Mouse (Mus musculus) erythroid progenitor cell, adult 5-6 weeks (primary cell): ENCODE results near the gene Galk2. TPM values are rescaled to one million over a fixed set of nuclear protein-coding genes. Genes with fewer than 3 reads are reported as not detected.
A peak's percentile ranks its signal among the peaks of the same experiment; 100 is the strongest.

Experiments used
- ATAC-seq: replicated peaks from 2 replicates; pipeline ENCODE4 v1.8.0; 2016; ENCODE audit warnings: moderate number of reproducible peaks, mild to moderate bottlenecking, moderate TSS enrichment, inconsistent platforms; ENCODE audit not compliant: poor library complexity, low FRiP score, severe bottlenecking
- total RNA-seq, 2 experiments: library from RNA; stranded (forward) in 1 of 2; stranded (reverse) in 1 of 2; fragments of 150-400 nt in 1 of 2; fragments of 186-747, 209-891 nt in 1 of 2; gene quantifications; 2 replicates each; pipeline versions ENCODE4 v1.2.3 to v1.2.4; 2015 to 2017; ENCODE audit warnings: low replicate concordance in 2 of 2

Gene Galk2
- total RNA-seq, 2 experiments from 2014 or later = 5.0 to 17.5 TPM

DNA sequence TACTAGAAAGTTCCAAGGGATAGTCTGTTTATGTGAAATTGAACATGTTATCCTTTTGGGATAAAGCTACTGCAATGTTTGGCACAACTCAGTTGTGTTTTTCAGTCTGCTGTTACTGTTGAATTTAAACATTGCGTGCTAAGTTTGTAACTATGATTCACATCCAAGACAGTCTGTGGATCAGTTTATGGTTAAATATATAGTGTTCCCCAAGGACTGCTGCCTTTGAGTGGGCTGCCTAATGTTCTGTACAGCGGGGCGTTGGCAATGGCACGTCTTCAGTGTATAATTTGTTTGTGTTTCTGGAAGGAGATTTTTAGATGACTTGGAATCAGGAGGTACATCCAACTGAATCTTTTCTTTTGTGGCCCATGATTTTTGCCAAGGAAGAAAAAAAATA is 36.2 kb downstream of the Galk2 start:
- no peak for ATAC-seq

DNA sequence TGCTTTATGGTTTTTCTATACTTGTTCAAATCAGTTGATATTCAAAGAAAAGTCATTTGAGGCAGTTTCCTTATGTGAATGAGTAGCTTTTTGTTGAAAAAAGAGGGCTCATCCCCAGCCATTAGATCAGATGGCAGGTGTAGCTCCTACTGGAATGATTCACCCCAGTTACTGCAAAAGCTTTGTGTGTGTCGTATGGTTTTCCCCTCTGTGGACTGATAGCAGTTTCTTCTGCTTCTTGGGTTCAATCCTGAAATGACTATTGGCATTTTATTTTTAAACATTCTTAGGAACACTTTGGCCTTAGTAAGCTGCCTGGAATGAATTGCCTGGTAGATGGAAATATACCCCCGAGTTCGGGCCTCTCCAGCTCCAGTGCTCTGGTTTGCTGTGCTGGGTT is 37.4 kb downstream of the Galk2 start:
- ATAC-seq = no peak

DNA sequence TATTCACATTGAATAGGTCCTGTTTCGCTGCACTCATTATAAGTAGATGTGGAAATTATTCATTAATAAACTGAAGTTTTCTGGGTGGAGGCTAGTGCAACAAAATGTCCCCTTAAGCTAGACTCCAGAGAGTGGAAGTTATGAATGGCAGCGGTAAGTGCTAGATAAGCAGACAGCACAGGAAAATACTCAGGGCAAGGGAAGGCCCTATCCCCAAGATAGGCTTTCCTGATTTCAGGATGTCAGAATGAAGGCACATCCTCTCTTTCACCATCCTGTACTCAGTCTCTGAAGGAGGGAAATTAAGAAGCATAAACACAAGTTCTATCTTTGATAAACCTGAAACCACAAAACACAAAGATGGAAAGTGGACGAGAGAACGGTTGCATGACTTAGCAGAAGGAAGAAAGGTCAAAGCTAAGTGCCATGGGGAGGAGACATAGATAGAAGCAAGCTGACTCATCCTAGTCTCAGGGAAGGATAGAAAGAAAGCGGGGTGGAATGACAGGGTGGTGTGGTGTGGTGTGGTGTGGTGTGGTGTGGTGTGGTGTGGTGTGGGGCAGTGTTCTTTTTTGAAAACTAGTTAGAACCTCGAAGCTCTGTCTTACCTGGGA is 42.0 kb downstream of the Galk2 start:
- peak; percentile 97 for ATAC-seq

DNA sequence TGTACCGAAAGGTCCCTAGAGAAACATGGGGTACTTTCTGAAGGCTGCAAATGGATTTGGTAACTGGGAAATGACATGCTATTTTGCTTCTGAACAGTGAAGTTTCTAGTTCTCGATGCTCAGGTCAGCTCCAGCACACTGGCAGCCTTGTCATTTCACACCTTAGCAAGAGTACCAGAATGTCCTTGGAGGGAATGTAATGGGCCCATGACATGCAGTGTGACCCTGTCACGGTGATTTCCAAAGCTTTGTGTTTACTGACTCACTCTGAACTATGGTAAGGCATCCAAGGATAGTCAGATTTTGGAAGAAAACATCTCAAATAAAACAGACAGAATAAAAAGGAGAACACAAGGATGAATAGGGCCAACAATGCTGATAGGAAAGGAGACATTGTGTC is 42.5 kb downstream of the Galk2 start:
- peak; percentile 32 for ATAC-seq

DNA sequence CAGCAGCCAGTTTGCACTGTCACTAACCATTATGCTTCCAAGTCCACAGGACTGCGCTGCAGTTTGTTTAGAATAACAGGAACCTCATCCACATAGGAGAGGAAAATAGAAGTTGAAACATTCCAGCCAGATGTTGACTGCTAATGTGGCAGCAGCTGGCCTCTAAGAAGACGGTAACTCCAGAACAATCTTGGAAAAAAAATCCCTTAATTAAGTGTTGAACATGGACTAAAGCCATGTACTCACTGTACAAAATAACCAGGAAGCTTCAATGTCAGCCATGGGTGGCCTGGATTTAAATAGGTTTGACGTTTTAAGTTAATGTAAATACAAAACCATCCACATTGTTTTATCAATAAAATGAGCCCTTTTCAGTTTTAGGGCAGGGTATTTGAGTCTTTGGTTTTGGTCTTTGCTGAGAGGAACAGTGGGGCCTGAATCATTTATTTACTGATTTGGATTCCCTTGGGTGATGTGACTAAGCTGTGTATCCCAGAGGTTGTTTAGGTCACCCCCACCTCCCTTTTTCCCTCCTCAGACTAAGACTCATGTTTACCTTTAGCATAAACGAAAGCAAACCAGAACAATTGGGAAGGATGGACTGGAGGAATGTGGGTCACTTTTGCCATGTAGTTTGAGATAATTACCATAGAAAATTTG is 47.6 kb downstream of the Galk2 start:
- ATAC-seq = no peak

DNA sequence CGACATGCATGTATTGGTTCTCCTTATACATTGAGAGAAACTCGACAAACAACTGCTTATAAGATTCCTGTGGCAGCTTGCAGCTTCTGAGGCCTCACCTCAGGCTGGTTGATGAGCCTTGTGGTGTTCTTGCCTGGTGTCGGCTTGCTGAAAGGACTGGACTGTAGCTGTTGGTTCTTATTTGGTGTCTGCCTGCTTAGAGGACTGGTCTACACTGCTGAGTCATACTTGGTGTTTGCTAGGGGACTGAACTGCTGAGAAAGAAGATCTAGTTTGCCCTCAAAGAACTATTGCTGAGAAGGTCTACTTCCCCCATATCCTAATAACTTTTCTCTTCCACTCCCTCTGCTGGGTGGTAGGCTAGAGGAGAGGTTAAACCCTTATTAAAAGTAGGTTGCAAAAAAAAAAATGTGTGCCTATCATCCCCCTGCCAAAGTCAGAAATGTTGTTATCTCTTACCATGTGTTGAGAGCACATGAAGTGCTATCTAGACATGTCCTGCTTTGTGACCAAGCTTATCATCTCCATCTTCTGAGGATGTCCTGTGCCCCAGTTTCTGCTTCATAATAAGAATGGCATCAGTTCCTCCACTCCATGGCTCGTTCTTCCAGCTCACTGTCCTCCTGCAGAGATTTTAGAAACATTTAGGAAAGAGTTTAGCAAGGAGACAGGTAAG is 48.8 kb downstream of the Galk2 start:
- no peak; the same call in 1 of the 2 replicates for ATAC-seq

DNA sequence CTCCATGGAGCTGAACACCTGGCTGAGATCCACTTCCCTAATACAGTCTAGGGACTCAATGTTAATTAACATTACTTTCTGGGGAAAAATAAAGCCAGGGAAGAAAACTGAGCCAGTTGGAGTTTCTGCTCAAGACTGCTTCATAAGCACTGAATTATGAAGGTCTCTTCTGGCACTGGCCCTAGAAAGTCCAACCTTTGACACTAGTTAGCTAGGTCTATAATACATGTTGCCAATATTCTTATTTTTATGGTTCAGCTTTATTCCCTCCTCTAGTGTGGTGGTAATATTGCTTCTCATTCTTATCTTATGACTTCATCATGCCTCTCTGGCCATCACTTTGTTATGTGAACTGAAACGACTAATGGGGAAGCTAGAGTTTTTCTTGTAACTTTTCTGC is 55.3 kb downstream of the Galk2 start:
- no peak for ATAC-seq

DNA sequence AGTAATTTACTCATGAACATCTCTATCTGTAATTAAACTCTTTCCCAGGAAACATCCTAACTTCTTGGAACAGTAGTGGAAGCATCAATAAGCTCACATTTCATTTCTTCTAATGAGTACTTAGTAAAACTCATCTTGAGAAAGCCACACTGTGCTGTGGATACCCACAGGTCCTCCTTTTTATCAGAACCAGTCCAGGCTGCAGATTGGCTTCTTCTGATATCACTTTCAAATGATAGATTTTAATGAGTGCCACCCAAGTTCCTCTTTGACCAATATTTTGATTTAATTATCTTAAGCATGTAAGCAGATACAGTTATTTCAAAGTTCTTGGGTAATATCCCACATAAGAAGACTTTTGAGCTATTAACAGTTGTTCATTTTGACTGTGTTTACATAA is 55.8 kb downstream of the Galk2 start:
- no peak for ATAC-seq

DNA sequence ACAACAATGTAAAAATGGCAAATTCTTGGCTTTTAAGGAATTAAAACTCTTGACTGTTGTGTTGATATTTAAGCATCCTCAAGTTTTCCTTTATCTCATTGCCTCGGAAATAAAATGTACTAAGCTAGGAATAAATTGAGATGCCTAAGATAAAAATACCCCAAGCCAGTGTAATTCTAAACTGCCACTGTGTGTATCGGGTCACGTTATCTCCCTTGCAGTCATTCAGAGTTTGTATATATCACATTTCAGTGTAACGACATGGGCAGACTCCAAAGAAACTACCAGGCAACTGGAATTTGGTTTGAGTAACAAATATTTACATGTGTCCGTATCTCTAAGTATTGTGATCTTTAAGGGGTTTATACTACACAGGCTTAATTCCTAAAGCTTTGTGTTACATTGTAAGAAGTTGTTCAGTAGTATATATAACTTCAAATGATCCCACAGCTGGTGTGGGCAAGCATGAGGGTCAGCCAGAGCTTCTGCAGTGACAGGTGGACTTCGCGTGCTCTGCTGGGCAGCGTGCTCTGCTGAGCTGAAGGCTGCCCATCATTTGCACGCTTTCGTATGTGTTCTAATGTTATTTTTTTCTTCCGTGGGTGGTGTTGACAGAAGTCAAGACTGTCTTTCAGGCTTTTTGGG is 57.9 kb downstream of the Galk2 start:
- ATAC-seq = no peak

DNA sequence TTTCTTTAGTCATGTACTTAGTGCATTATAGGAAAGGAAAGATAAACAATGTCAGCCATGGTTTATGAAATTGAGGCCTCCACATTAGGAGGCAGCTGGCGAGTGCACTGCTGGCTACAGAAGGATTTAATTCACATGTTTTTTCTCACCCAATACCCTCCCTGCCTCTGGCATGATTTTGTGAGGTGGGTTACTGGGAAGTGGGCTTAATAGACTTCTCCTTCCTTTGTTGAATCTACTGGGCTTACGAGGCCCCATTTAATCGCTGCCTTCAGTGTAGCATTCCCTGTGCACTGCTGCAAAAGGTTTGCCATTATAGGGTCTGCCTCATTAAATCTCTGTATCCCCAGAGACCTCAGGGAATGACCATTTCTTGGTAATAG is 58.4 kb downstream of the Galk2 start:
- ATAC-seq = no peak

DNA sequence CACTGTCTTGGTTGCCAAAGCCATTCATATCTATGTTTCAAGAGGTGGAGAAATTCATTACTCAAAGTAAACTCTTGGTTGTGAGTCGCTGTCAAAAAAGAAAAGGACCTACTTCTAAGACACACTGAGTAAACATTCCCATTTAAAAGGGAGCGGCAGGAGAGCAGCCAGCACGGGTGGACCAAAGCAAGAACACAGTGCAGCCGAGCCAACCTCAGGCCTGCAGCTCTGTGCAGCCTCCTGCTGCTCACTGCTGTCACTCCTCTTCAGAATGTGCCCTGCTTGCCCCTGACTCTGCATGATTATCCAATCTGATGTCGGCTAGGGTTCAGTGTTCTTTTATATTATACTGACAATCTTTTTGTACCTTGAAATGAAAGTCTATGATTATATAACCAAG is 62.4 kb downstream of the Galk2 start:
- no peak for ATAC-seq

DNA sequence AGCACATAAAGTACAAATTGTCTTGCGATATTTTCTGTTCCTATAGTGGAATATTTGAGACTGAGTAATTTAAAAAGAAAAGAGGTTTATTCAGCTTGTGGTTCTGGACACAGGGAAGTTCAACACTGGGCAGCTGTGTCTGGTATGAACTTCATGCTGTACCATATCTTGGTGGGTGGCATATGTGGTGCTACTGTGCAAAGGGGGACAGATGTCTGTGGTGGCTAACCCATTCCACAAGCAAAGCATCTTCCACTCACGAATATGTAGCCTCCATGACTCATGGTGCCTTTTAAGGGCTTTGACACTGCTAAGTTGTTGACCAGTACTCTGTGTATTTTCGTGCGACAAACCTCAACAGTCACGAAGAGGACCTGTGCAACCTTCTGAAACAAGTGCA is 63.2 kb downstream of the Galk2 start:
- no peak for ATAC-seq

DNA sequence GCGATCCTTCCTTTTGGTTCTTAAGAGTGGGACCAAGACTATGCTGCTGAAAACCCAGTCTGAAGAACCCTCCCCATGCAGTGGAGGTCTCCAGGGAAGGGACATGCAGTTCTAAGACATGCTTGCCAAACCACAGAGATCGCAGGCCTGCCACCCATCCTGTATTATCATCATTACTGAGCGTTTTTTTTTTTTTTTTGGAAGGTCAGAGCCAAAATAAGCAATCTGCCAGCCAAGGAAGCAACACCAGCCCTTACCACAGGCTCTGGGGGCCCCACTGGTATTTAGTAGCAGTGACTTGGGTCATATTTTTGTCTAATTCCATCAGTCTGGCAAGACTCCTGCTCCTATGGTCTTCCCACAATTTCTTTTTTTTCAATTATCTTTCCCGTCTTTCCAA is 64.0 kb downstream of the Galk2 start:
- no peak for ATAC-seq

DNA sequence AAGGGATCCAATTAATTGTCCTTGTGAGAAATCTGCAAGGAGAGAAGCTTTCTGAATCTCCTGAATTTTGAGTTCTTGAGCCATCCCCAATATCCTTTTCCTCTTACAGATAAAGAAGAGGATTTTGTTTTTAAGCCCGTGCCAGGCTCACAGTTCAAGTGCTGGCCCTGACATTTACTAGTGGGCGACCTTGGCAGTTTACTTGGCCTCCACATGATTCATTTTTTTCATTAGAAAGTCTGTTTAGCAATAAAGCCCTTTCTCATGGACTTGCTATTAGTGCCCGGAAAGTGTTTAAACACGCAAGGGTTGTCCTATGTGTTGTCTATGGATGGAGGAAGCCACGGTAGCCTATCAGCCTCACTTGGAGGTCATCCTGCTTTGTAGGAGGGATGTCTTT is 64.4 kb downstream of the Galk2 start:
- no peak for ATAC-seq

DNA sequence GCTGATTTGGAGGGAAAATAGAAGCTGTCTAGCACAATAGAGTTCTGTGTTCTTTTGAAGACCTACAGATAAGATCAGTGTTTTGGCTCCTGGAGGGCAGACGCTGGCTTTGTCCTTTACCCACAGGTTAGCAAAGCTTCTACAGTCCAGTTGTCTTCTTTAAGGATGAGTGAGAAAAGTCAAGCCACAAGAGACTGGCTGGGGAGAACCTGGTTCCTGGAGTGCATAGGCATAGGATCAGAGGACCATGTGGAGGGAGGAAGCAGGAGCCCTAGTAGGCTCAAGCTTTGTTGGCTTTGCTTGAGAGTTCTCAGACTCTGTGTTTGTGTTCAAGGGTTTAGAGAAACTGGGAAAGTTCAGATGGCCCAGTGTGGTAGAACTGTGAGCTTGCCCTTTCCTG is 65.6 kb downstream of the Galk2 start:
- no peak for ATAC-seq

DNA sequence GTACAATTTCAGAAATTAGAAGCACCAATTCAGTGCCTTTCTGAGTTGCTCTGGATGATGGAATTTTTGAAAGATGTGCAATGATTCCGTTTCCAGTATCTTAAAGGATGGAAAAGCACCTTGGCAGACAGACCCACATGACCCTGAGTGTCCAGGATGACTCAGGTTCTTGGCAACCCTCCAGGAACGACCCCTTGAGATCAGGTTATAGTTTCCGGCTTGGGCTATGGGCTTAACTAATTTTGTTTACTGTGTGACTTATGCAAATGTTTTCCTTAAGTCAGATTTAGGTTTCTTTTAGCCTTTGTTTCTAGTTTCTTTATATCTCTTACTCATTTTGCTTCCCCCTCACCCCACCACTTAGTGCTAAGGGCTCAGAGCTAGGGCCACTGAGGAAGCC is 66.2 kb downstream of the Galk2 start:
- ATAC-seq = no peak

DNA sequence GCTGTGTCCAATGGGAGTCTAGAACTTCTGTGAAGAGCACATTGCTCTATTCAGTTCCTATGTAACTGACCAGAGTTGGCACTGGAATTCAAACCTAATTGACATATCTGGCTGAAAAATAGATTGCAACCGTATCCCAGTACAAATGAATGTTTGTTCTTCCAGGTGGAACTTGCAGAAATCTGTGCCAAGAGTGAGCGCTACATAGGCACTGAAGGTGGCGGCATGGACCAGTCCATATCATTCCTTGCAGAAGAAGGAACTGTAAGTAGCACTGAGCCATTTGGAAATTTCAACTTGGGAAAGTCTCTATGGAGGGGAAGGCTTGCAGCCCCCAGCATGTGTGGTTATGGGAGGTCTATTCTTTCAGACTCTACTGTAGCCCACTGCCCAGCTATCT is 70.5 kb downstream of the Galk2 start:
- ATAC-seq = no peak

DNA sequence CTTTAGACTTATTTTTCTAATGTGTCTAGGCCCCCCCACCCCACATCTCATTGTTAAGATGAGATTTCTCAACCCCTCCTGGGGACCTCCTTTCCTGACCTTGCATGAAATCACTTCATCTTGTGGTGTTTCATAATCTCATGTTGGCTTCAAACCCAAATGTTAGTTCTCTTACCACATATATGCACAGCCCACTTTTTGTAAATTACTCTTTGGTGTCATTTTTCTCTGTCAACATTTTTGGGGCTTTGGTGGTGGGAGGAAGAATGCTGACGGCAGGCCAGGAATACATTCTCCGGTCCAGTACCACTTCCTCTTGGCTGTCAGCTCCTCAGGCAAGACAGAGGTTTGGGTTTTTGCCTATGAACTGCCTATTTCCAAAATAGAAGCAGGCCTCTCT is 71.0 kb downstream of the Galk2 start:
- ATAC-seq = no peak

DNA sequence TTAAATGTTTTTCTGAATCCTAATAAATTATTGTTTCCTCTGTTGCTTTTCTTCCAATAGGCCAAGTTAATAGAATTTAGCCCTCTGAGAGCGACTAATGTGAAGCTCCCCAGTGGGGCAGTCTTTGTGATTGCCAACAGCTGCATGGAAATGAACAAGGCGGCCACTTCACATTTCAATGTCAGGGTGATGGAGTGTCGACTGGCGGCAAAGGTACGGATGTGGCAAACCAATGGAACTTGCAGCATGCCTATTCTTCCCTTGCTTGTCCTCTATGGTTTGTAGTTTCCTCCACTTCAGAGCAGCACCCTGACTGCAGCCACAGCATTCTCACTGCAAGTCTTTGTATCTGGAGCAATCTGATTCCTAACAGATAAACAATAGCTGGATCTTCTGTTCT is 72.3 kb downstream of the Galk2 start:
- no peak for ATAC-seq

DNA sequence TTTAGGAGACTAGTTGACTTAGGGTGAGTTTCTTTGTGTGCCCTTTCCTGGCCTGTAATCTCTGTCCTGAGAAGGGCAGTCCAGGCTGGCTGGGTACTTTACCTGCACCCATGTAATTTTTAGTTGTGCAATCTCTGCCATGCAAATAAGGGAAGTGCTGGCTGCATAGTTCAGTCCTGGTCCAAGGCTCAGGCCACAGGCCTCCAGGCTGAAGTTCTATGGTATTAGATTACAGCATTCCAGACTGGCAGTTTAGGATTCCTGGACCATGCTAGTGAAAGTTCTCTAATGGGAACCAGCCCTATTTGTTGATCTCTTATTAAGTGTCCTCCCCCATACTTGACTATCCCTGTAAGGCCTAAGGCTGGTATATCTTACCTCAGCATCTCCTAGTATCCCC is 73.8 kb downstream of the Galk2 start:
- no peak for ATAC-seq

DNA sequence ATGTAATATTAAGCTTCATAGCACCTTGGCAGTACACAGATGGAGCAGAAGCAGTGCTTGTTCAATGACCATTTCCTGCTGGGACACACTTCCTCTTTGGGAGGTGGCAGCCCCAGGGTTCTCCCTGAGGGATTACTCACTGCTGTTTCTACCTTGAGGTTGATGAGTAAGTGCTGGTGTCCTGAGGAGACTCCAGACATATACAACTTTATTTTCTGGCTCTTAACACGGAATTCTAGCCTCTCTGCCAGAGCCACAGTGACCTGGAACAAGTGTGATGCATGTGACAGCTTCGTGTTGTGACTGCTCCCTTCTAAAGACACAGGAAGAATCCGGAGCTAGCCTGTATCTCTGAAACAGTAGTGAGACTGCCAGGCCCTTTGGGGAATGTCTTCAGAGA is 75.1 kb downstream of the Galk2 start:
- ATAC-seq = no peak
